Mouse (Mus musculus) CH12.LX (cell line): ENCODE measurements at regions not wholly inside any gene's neighbourhood (a gene's known extent, or its start where the extent isn't known, plus 50 kb on each side); places are given as distances from the start of the nearest gene placed in this dataset.

ENCODE experiments used
- BHLHE40 ChIP-seq: IDR thresholded peaks from 2 replicates; pipeline ENCODE4 v1.6.1; 2011; ENCODE audit warnings: mild to moderate bottlenecking, low read depth, low read length, improper control_type of control experiment
- CHD2 ChIP-seq: IDR thresholded peaks from 2 replicates; pipeline ENCODE4 v1.6.1; 2011; ENCODE audit warnings: low read length, improper control_type of control experiment
- CTCF ChIP-seq, 2 experiments: IDR thresholded peaks in 1 of 2; conservative IDR thresholded peaks in 1 of 2; 2 replicates each; pipeline ENCODE4 v1.5.1; 2011 to 2012; ENCODE audit warnings: low read depth in 2 of 2, low read length in 2 of 2, improper control_type of control experiment in 1 of 2, inconsistent platforms in 1 of 2, mild to moderate bottlenecking in 1 of 2, moderate library complexity in 1 of 2
- E2F4 ChIP-seq: IDR thresholded peaks from 2 replicates; pipeline ENCODE4 v1.6.1; 2011; ENCODE audit warnings: low read depth, low read length, improper control_type of control experiment; ENCODE audit not compliant: insufficient replicate concordance
- EP300 ChIP-seq: IDR thresholded peaks from 2 replicates; pipeline ENCODE4 v1.6.1; 2011; ENCODE audit warnings: low read length, improper control_type of control experiment
- ETS1 ChIP-seq: conservative IDR thresholded peaks from 2 replicates; pipeline ENCODE4 v1.6.1; 2012; ENCODE audit warnings: low read depth, mild to moderate bottlenecking, inconsistent platforms, low read length, improper control_type of control experiment, moderate library complexity
- GABPA ChIP-seq: IDR thresholded peaks from 2 replicates; pipeline ENCODE4 v1.6.1; 2012; ENCODE audit warnings: low read depth, low read length, improper control_type of control experiment, inconsistent platforms; ENCODE audit not compliant: insufficient replicate concordance
- MAX ChIP-seq: IDR thresholded peaks from 2 replicates; pipeline ENCODE4 v1.6.1; 2011; ENCODE audit warnings: low read length, improper control_type of control experiment
- MYC ChIP-seq: IDR thresholded peaks from 2 replicates; pipeline ENCODE4 v1.6.1; 2011; ENCODE audit warnings: low read depth, mild to moderate bottlenecking, improper control_type of control experiment, low read length
- NRF1 ChIP-seq: IDR thresholded peaks from 2 replicates; pipeline ENCODE4 v1.6.1; 2014; ENCODE audit warnings: low read depth, mild to moderate bottlenecking, inconsistent platforms, low read length, improper control_type of control experiment, moderate library complexity
- POLR2A ChIP-seq: IDR thresholded peaks from 2 replicates; pipeline ENCODE4 v1.6.1; 2011; ENCODE audit warnings: low read depth, mild to moderate bottlenecking, improper control_type of control experiment, low read length
- SMC3 ChIP-seq: IDR thresholded peaks from 2 replicates; pipeline ENCODE4 v1.6.1; 2011; ENCODE audit warnings: low read depth, low read length, improper control_type of control experiment
- TCF12 ChIP-seq: IDR thresholded peaks from 2 replicates; pipeline ENCODE4 v1.6.1; 2014; ENCODE audit warnings: low read depth, mild to moderate bottlenecking, inconsistent platforms, low read length, improper control_type of control experiment
- ZKSCAN1 ChIP-seq: IDR thresholded peaks from 2 replicates; pipeline ENCODE4 v1.6.1; 2012; ENCODE audit warnings: low read depth, inconsistent platforms, low read length, improper control_type of control experiment, borderline replicate concordance

GRCm38 (mm10) chr5:100274674-100275073, 115.1 kb upstream of the Tmem150c start:
- TF ChIP-seq CTCF (conservative IDR thresholded peaks at IDR 0.05 in 1 of 2, IDR thresholded peaks at IDR 0.05 in 1 of 2; ENCODE audit: low read depth in 2 of 2, low read length in 2 of 2) (no peak), BHLHE40 (no peak), POLR2A (no peak), ZKSCAN1 (no peak), E2F4 (no peak), NRF1 (no peak), SMC3 (no peak), ETS1 (no peak), MYC (no peak), CHD2 (no peak), EP300 (no peak), MAX (no peak), GABPA (no peak), TCF12 (no peak)
